Mouse (Mus musculus) megakaryocyte, embryonic 14.5 days (primary cell): ENCODE measurements at regions not wholly inside any gene's neighbourhood (a gene's known extent, or its start where the extent isn't known, plus 50 kb on each side); places are given as distances from the start of the nearest gene placed in this dataset.

ENCODE experiments used
- H3K27me3 ChIP-seq: replicated peaks from 2 replicates; pipeline ENCODE3; 2012; ENCODE audit warnings: inconsistent platforms
- H3K36me3 ChIP-seq: replicated peaks from 2 replicates; pipeline ENCODE3; 2012; ENCODE audit warnings: low read length, inconsistent platforms, mixed read lengths
- H3K4me1 ChIP-seq: 2 replicates; pipeline ENCODE4 v1.6.1; 2012; ENCODE audit warnings: inconsistent platforms
- H3K4me3 ChIP-seq: replicated peaks from 2 replicates; pipeline ENCODE3; 2012; ENCODE audit warnings: moderate library complexity, mild to moderate bottlenecking, inconsistent platforms
- H3K9me3 ChIP-seq: 2 replicates; pipeline ENCODE4 v1.6.1; 2012; ENCODE audit warnings: inconsistent platforms
- FLI1 ChIP-seq: IDR thresholded peaks from 2 replicates; pipeline ENCODE4 v1.6.1; 2012; ENCODE audit warnings: low read length, inconsistent platforms, mixed read lengths
- GATA1 ChIP-seq: IDR thresholded peaks from 3 replicates; pipeline ENCODE4 v1.6.1; 2012; ENCODE audit warnings: mixed read lengths, low read length, inconsistent platforms, borderline replicate concordance

- no peaks in the 10 kb centered on the region for H3K4me1 ChIP-seq
- no peak for TF ChIP-seq FLI1
- no peak for TF ChIP-seq GATA1
- no peaks in the 10 kb centered on the region for H3K9me3 ChIP-seq
- no peak overlapping the region for H3K4me3 ChIP-seq
- no peaks in the 10 kb centered on the region for H3K36me3 ChIP-seq
- H3K27me3 ChIP-seq: no peaks in the 10 kb centered on the region
Measured at GRCm38 (mm10) chr8:26226612-26227528, 107.5 kb downstream of the Gm45692 start.

GRCm38 (mm10) chr8:26227529-26227895 lies 108.2 kb downstream of the Gm45692 start:
- no peak for TF ChIP-seq FLI1
- Histone ChIP-seq H3K9me3 (no peaks in the 10 kb centered on the region), H3K36me3 (no peaks in the 10 kb centered on the region), H3K27me3 (no peaks in the 10 kb centered on the region), H3K4me3 (no peak overlapping the region), H3K4me1 (no peaks in the 10 kb centered on the region)

- peaks cover 4% of the 10 kb centered on the region for H3K9me3 ChIP-seq
- H3K4me1 ChIP-seq: no peaks in the 10 kb centered on the region
- H3K36me3 ChIP-seq: no peaks in the 10 kb centered on the region
- TF ChIP-seq FLI1: no peak
- TF ChIP-seq GATA1: no peak
- H3K27me3 ChIP-seq: no peaks in the 10 kb centered on the region
- no peak overlapping the region for H3K4me3 ChIP-seq
Measured at GRCm38 (mm10) chr8:26229548-26229947, 110.2 kb downstream of the Gm45692 start.

- Histone ChIP-seq H3K4me3 (no peak overlapping the region), H3K4me1 (peaks cover 12% of the 10 kb centered on the region), H3K27me3 (no peaks in the 10 kb centered on the region), H3K9me3 (peaks cover 2% of the 10 kb centered on the region), H3K36me3 (no peaks in the 10 kb centered on the region)
- TF ChIP-seq FLI1: no peak
- TF ChIP-seq GATA1: no peak
Measured at GRCm38 (mm10) chr8:26239075-26239474, 119.7 kb downstream of the Gm45692 start.

- H3K9me3 ChIP-seq: no peaks in the 10 kb centered on the region
- TF ChIP-seq FLI1 (no peak), GATA1 (no peak)
Measured at GRCm38 (mm10) chr8:26239604-26240003, 120.3 kb downstream of the Gm45692 start.

GRCm38 (mm10) chr8:26243743-26244142 lies 124.4 kb downstream of the Gm45692 start:
- H3K4me1 ChIP-seq: peaks cover 12% of the 10 kb centered on the region
- H3K9me3 ChIP-seq: no peaks in the 10 kb centered on the region
- no peaks in the 10 kb centered on the region for H3K27me3 ChIP-seq
- no peak overlapping the region for H3K4me3 ChIP-seq
- no peaks in the 10 kb centered on the region for H3K36me3 ChIP-seq
- no peak for TF ChIP-seq GATA1
- TF ChIP-seq FLI1: no peak

More at GRCm38 (mm10) chr8:26239604-26240003, 120.3 kb downstream of the Gm45692 start:
- Histone ChIP-seq H3K27me3 (no peaks in the 10 kb centered on the region), H3K4me1 (peaks cover 12% of the 10 kb centered on the region), H3K36me3 (no peaks in the 10 kb centered on the region), H3K4me3 (peak overlapping the region; percentile 79)

GRCm38 (mm10) chr8:26244308-26244707 lies 125.0 kb downstream of the Gm45692 start:
- Histone ChIP-seq H3K27me3 (no peaks in the 10 kb centered on the region), H3K4me1 (peaks cover 11% of the 10 kb centered on the region), H3K4me3 (no peak overlapping the region), H3K9me3 (no peaks in the 10 kb centered on the region), H3K36me3 (no peaks in the 10 kb centered on the region)
- no peak for TF ChIP-seq GATA1

GRCm38 (mm10) chr8:26255191-26255669 lies 135.9 kb downstream of the Gm45692 start:
- H3K36me3 ChIP-seq: no peaks in the 10 kb centered on the region
- no peaks in the 10 kb centered on the region for H3K27me3 ChIP-seq
- no peak overlapping the region for H3K4me3 ChIP-seq
- TF ChIP-seq GATA1 (no peak), FLI1 (no peak)
- H3K4me1 ChIP-seq: no peaks in the 10 kb centered on the region
- peaks cover 10% of the 10 kb centered on the region for H3K9me3 ChIP-seq

GRCm38 (mm10) chr8:26260294-26260693 lies 141.0 kb downstream of the Gm45692 start:
- Histone ChIP-seq H3K4me3 (no peak overlapping the region), H3K27me3 (no peaks in the 10 kb centered on the region), H3K36me3 (no peaks in the 10 kb centered on the region), H3K9me3 (peaks cover 15% of the 10 kb centered on the region), H3K4me1 (no peaks in the 10 kb centered on the region)
- TF ChIP-seq FLI1 (no peak), GATA1 (no peak)

- no peaks in the 10 kb centered on the region for H3K36me3 ChIP-seq
- H3K9me3 ChIP-seq: peaks cover 15% of the 10 kb centered on the region
- TF ChIP-seq FLI1 (no peak), GATA1 (no peak)
- no peaks in the 10 kb centered on the region for H3K27me3 ChIP-seq
- no peak overlapping the region for H3K4me3 ChIP-seq
- no peaks in the 10 kb centered on the region for H3K4me1 ChIP-seq
Measured at GRCm38 (mm10) chr8:26262536-26262935, 143.2 kb downstream of the Gm45692 start.
